Mouse (Mus musculus) T-helper 2 cell (primary cell): Measurements from ENCODE around the gene Stag3.

ENCODE experiments used
- in situ Hi-C: fragments of 300-600 bp; cut with MboI, MseI; formaldehyde crosslinking; loops from one replicate; pipeline ENCODE4 v1.15.1; 2025; ENCODE audit warnings: high pct_unique_total_duplicates

Gene Stag3

GRCm38 (mm10) chr5:138279585-138280424 is at the start of gene Stag3, which contains the start of the genes Gm43720 and Gpc2:
Gene Stag3, plus strand, starts transcription at chr5:138280240.
Gene Gm43720, minus strand, starts transcription at chr5:138279958.
Gene Gpc2, minus strand, starts transcription at chr5:138280005.
- in situ Hi-C loops: no loop called here

GRCm38 (mm10) chr5:138233778-138234177 is 46.3 kb upstream of the Stag3 start:
- in situ Hi-C loops: loop anchor here (10.0 kb wide), 1 partner anchor 1439 kb away; no protein-coding TSS in a partner anchor

GRCm38 (mm10) chr5:138234224-138234623 is 45.8 kb upstream of the Stag3 start:
- in situ Hi-C loops: loop anchor here (10.0 kb wide), 1 partner anchor 1439 kb away; no protein-coding TSS in a partner anchor

- in situ Hi-C loops: no loop called here
Observed at GRCm38 (mm10) chr5:138241511-138241910, 38.5 kb upstream of the Stag3 start.

GRCm38 (mm10) chr5:138251144-138251543 is 28.9 kb upstream of the Stag3 start:
- in situ Hi-C loops: loop anchor here (5.0 kb wide), 1 partner anchor 84 kb away; no protein-coding TSS in a partner anchor

- in situ Hi-C loops: loop anchor here (5.0 kb wide), 1 partner anchor 86 kb away; no protein-coding TSS in a partner anchor
Observed at GRCm38 (mm10) chr5:138253061-138253460, 27.0 kb upstream of the Stag3 start.

- in situ Hi-C loops: no loop called here
Observed at GRCm38 (mm10) chr5:138255353-138256093, 24.5 kb upstream of the Stag3 start, which contains the start of gene Lamtor4. Gene Lamtor4, plus strand, starts transcription at chr5:138255482.

GRCm38 (mm10) chr5:138256094-138256467 is 24.0 kb upstream of the Stag3 start:
- in situ Hi-C loops: no loop called here

GRCm38 (mm10) chr5:138256966-138257584 is 23.0 kb upstream of the Stag3 start:
- in situ Hi-C loops: no loop called here

- in situ Hi-C loops: no loop called here
Observed at GRCm38 (mm10) chr5:138257585-138257978, 22.5 kb upstream of the Stag3 start.

- in situ Hi-C loops: no loop called here
Observed at GRCm38 (mm10) chr5:138258078-138258477, 22.0 kb upstream of the Stag3 start.

- in situ Hi-C loops: no loop called here
Observed at GRCm38 (mm10) chr5:138258542-138258941, 21.5 kb upstream of the Stag3 start.

- in situ Hi-C loops: no loop called here
Observed at GRCm38 (mm10) chr5:138258993-138259392, 21.0 kb upstream of the Stag3 start.

- in situ Hi-C loops: no loop called here
Observed at GRCm38 (mm10) chr5:138260051-138260450, 20.0 kb upstream of the Stag3 start.

GRCm38 (mm10) chr5:138260834-138261233 is 19.2 kb upstream of the Stag3 start:
- in situ Hi-C loops: no loop called here

GRCm38 (mm10) chr5:138262001-138262400 is 18.0 kb upstream of the Stag3 start:
- in situ Hi-C loops: no loop called here

- in situ Hi-C loops: no loop called here
Observed at GRCm38 (mm10) chr5:138262582-138263240, 17.3 kb upstream of the Stag3 start.

GRCm38 (mm10) chr5:138263260-138264206 is 16.5 kb upstream of the Stag3 start, which contains the start of gene BC037034:
Gene BC037034, minus strand, starts transcription at chr5:138264033.
- in situ Hi-C loops: no loop called here

GRCm38 (mm10) chr5:138264207-138264578 is 15.8 kb upstream of the Stag3 start:
- in situ Hi-C loops: no loop called here

GRCm38 (mm10) chr5:138265712-138266111 is 14.3 kb upstream of the Stag3 start:
- in situ Hi-C loops: no loop called here
